Mouse (Mus musculus): Measurements from ENCODE around the gene Cd248. TPM values are rescaled to one million over a fixed set of nuclear protein-coding genes. Genes with fewer than 3 reads are reported as not detected.

The Cd248 gene
- 30.6 and 38.1 TPM in 2 replicates for polyA plus RNA-seq (2016; fragmentation: Nextera tagmentation; extraction: Ambion mirVana)

DNA sequence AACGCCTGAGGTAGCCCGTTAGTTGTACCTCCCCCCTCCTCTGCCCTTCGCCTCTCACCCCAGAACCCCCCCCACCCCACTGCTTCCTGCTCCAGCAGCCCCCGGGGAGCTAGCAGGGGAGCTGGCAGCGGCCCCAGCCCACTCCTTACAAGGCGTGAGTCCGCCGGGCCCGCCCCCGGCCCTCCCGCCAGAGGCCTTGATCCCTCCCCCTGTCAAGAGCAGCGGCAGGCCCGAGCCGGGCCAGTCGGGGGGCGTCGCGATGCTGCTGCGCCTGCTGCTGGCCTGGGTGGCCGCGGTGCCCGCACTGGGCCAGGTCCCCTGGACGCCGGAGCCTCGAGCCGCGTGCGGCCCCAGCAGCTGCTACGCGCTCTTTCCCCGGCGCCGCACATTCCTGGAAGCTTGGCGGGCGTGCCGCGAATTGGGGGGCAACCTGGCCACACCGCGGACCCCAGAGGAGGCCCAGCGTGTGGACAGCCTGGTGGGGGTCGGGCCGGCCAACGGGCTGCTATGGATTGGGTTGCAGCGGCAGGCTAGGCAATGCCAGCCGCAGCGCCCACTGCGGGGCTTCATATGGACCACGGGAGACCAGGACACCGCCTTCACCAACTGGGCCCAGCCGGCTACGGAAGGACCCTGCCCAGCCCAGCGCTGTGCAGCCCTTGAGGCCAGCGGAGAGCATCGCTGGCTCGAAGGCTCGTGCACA, at the start of gene Cd248:
Cd248 (plus strand) TSS at position 212 of the 703 bp plus-strand sequence.
- peak within 1 kb of the TSS; percentile 69 for H3K4me3 ChIP-seq (replicated peaks)
- H3K9ac ChIP-seq (replicated peaks): peak within 1 kb of the TSS; percentile 86
- H3K27me3 ChIP-seq: peaks cover 9% of the 10 kb centered on the region
- H3K36me3 ChIP-seq: no peaks in the 10 kb centered on the region
- no peaks in the 10 kb centered on the region for H3K9me3 ChIP-seq
- WGBS: 1% methylated on average over 55 of the region's 56 CpGs
- peak; percentile 46 for ATAC-seq (ENCODE audit: insufficient number of reproducible peaks, insufficient read depth, low FRiP score, low TSS enrichment, low read depth)
- peaks cover 62% of the 10 kb centered on the region for H3K4me1 ChIP-seq (replicated peaks)
- H3K4me2 ChIP-seq: peak within 1 kb of the TSS; percentile 99
- H3K27ac ChIP-seq: peak within 1 kb of the TSS; percentile 99

DNA sequence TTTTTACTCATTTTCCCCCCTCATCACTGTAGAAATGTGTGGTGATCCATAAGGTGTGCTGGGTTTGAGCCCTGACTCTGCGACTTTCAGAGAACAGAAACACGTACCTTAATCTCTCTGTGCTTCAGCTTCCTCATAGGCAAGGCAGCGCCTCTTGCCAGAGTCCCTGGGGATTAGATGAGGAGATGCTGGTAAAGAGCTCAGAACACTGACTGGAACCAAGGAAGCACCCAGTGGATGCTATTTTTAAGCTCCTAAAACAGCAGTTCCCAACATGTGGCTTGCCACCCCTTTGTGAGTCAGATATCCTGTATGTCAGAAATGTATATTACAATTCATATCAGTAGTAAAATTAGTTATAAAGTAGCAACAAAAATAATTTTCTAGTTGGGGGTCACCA, 49.7 kb upstream of the Cd248 start:
- Histone ChIP-seq H3K9ac (replicated peaks) (no peak overlapping the region), H3K36me3 (no peaks in the 10 kb centered on the region), H3K27me3 (no peaks in the 10 kb centered on the region), H3K4me2 (no peak overlapping the region), H3K4me3 (replicated peaks) (no peak overlapping the region), H3K4me1 (replicated peaks) (peaks cover 9% of the 10 kb centered on the region), H3K9me3 (no peaks in the 10 kb centered on the region), H3K27ac (no peak overlapping the region)
- no peak for ATAC-seq (ENCODE audit: insufficient number of reproducible peaks, insufficient read depth, low FRiP score, low TSS enrichment, low read depth)
- 79% methylated on average over 3 of the region's 3 CpGs for WGBS

DNA sequence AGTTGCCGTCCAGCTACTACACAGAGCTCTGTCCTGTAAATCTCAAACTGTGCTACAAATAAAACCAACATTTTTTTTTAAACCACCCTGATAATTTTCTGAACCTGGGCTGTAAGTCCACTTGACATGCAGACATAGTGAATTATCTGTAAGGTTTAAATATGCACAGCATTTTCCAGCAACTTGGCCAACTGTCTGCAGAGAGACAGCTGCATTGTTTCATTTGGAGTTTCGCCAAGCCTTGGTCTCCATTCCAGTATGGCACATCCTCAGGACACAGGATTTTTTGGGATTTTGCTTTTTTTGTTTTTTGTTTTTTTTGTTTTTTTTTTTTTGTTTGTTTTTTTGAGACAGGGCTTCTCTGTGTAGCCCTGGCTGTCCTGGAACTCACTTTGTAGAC, 46.5 kb upstream of the Cd248 start:
- no peak for ATAC-seq (ENCODE audit: insufficient number of reproducible peaks, insufficient read depth, low FRiP score, low TSS enrichment, low read depth)
- H3K4me2 ChIP-seq: no peak overlapping the region
- H3K4me1 ChIP-seq (replicated peaks): peaks cover 8% of the 10 kb centered on the region

GRCm38 (mm10) chr19:5023621-5024479, 44.0 kb upstream of the Cd248 start, which contains the start of gene Slc29a2:
TSS of gene Slc29a2 (plus strand) at chr19:5023860.
- Histone ChIP-seq H3K36me3 (peaks cover 25% of the 10 kb centered on the region), H3K9me3 (no peaks in the 10 kb centered on the region), H3K9ac (replicated peaks) (peak within 1 kb of the TSS; percentile 76), H3K27me3 (no peaks in the 10 kb centered on the region), H3K27ac (peak within 1 kb of the TSS; percentile 90), H3K4me1 (replicated peaks) (peaks cover 5% of the 10 kb centered on the region; the same call in 1 of the 2 replicates), H3K4me3 (replicated peaks) (peak within 1 kb of the TSS; percentile 67), H3K4me2 (peak within 1 kb of the TSS; percentile 83)
- under 1% methylated on average over 62 of the region's 62 CpGs for WGBS
- ATAC-seq (ENCODE audit: insufficient number of reproducible peaks, insufficient read depth, low FRiP score, low TSS enrichment, low read depth): peak; percentile 86

More for the DNA sequence above, 46.5 kb upstream of the Cd248 start:
- Histone ChIP-seq H3K9ac (replicated peaks) (no peak overlapping the region), H3K4me3 (replicated peaks) (no peak overlapping the region), H3K9me3 (no peaks in the 10 kb centered on the region), H3K36me3 (0 out of 2 replicates have a peak, but pooled peaks cover under 1% of the 10 kb centered on the region), H3K27ac (no peak overlapping the region), H3K27me3 (no peaks in the 10 kb centered on the region)
- 94% methylated on average over 2 of the region's 2 CpGs for WGBS

- Histone ChIP-seq H3K4me3 (replicated peaks) (no peak overlapping the region), H3K36me3 (peaks cover 48% of the 10 kb centered on the region), H3K27ac (no peak overlapping the region), H3K9me3 (no peaks in the 10 kb centered on the region), H3K4me1 (replicated peaks) (peaks cover 5% of the 10 kb centered on the region; the same call in 1 of the 2 replicates), H3K9ac (replicated peaks) (no peak overlapping the region), H3K27me3 (no peaks in the 10 kb centered on the region), H3K4me2 (no peak overlapping the region)
- no peak for ATAC-seq (ENCODE audit: insufficient number of reproducible peaks, insufficient read depth, low FRiP score, low TSS enrichment, low read depth)
- 94% methylated on average over 8 of the region's 8 CpGs for WGBS
Observed at GRCm38 (mm10) chr19:5026111-5026510, 41.8 kb upstream of the Cd248 start.

GRCm38 (mm10) chr19:5032686-5033085, 35.2 kb upstream of the Cd248 start:
- no peak overlapping the region for H3K4me3 ChIP-seq (replicated peaks)
- WGBS: 65% methylated on average over 3 of the region's 3 CpGs
- ATAC-seq (ENCODE audit: insufficient number of reproducible peaks, insufficient read depth, low FRiP score, low TSS enrichment, low read depth): no peak
- peaks cover 5% of the 10 kb centered on the region for H3K4me1 ChIP-seq (replicated peaks)
- H3K9ac ChIP-seq (replicated peaks): no peak overlapping the region
- no peaks in the 10 kb centered on the region for H3K9me3 ChIP-seq
- H3K4me2 ChIP-seq: no peak overlapping the region
- H3K27ac ChIP-seq: no peak overlapping the region
- no peaks in the 10 kb centered on the region for H3K27me3 ChIP-seq
- peaks cover 49% of the 10 kb centered on the region for H3K36me3 ChIP-seq

GRCm38 (mm10) chr19:5036577-5036976, 31.3 kb upstream of the Cd248 start:
- no peak overlapping the region for H3K27ac ChIP-seq
- no peaks in the 10 kb centered on the region for H3K9me3 ChIP-seq
- no peak overlapping the region for H3K9ac ChIP-seq (replicated peaks)
- peaks cover 27% of the 10 kb centered on the region for H3K4me1 ChIP-seq (replicated peaks)
- 74% methylated on average over 4 of the region's 4 CpGs for WGBS
- no peak for ATAC-seq (ENCODE audit: insufficient number of reproducible peaks, insufficient read depth, low FRiP score, low TSS enrichment, low read depth)
- no peak overlapping the region for H3K4me2 ChIP-seq
- H3K36me3 ChIP-seq: peaks cover 10% of the 10 kb centered on the region
- no peak overlapping the region for H3K4me3 ChIP-seq (replicated peaks)
- no peaks in the 10 kb centered on the region for H3K27me3 ChIP-seq

- Histone ChIP-seq H3K9me3 (no peaks in the 10 kb centered on the region), H3K4me3 (replicated peaks) (peak overlapping the region; percentile 85), H3K27ac (peak overlapping the region; percentile 87), H3K4me2 (peak overlapping the region; percentile 98), H3K27me3 (no peaks in the 10 kb centered on the region), H3K36me3 (0 out of 2 replicates have a peak, but pooled peaks cover 10% of the 10 kb centered on the region), H3K4me1 (replicated peaks) (peaks cover 35% of the 10 kb centered on the region), H3K9ac (replicated peaks) (peak overlapping the region; percentile 78)
- no peak for ATAC-seq (ENCODE audit: insufficient number of reproducible peaks, insufficient read depth, low FRiP score, low TSS enrichment, low read depth)
- 5% methylated on average over 32 of the region's 32 CpGs for WGBS
Observed at GRCm38 (mm10) chr19:5037678-5038571, 30.0 kb upstream of the Cd248 start.

DNA sequence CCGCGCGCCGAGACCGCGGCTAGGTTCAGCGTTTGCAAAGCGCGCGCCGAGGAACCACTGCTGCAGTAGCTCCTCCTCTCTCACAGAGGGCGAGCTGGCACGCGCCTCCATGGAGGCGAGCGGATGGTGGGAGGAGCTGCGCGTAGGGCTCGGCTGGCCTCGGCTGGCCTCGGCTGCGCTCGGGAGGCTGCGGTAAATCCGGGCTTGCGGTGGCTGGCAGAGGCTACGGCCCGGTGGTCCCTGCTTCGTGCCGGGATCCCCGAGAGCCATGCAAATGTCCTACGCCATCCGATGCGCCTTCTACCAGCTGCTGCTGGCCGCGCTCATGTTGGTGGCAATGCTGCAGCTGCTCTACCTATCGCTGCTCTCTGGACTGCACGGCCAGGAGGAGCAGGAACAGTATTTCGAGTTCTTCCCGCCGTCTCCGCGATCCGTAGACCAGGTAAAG, 29.1 kb upstream of the Cd248 start, which contains the start of the genes B4gat1 and AC124502.3:
B4gat1 (plus strand) TSS at position 118 of the 448 bp plus-strand sequence.
AC124502.3 (plus strand) TSS at position 183 of the 448 bp plus-strand sequence.
- H3K27me3 ChIP-seq: no peaks in the 10 kb centered on the region
- WGBS: under 1% methylated on average over 39 of the region's 44 CpGs
- peak within 1 kb of the TSS; percentile 78 for H3K9ac ChIP-seq (replicated peaks)
- H3K27ac ChIP-seq: peak within 1 kb of the TSS; percentile 87
- H3K4me3 ChIP-seq (replicated peaks): peak within 1 kb of the TSS; percentile 85
- H3K36me3 ChIP-seq: peaks cover 17% of the 10 kb centered on the region; the same call in 1 of the 2 replicates
- H3K4me1 ChIP-seq (replicated peaks): peaks cover 35% of the 10 kb centered on the region
- H3K9me3 ChIP-seq: no peaks in the 10 kb centered on the region
- peak; percentile 76 for ATAC-seq (ENCODE audit: insufficient number of reproducible peaks, insufficient read depth, low FRiP score, low TSS enrichment, low read depth)
- peak within 1 kb of the TSS; percentile 98 for H3K4me2 ChIP-seq

Data from limb, embryonic 12.5 days (tissue).